Mouse (Mus musculus) limb, embryonic 12.5 days (tissue): ENCODE measurements around the gene Dpm1. TPM values are rescaled to one million over a fixed set of nuclear protein-coding genes. Genes with fewer than 3 reads are reported as not detected.

ENCODE experiments used
- ATAC-seq: fragments of 200-750 bp; cut with Nextera tagmentation; 2 replicates; pipeline ENCODE4 v1.8.0; 2017; ENCODE audit warnings: low read depth, moderate TSS enrichment; ENCODE audit not compliant: insufficient number of reproducible peaks, insufficient read depth, low FRiP score, low TSS enrichment
- H3K27ac ChIP-seq: fragments of 300-500 bp; sonication (generic); 2 replicates; pipeline ENCODE4 v1.5.1; 2016; ENCODE audit warnings: mild to moderate bottlenecking, moderate library complexity
- H3K27me3 ChIP-seq: fragments of 300-500 bp; sonication (generic); 2 replicates; pipeline ENCODE4 v1.6.1; 2016; ENCODE audit warnings: mild to moderate bottlenecking, moderate library complexity
- H3K36me3 ChIP-seq: fragments of 300-500 bp; sonication (generic); 2 replicates; pipeline ENCODE4 v1.6.1; 2016; ENCODE audit warnings: mild to moderate bottlenecking, moderate library complexity
- H3K4me1 ChIP-seq: fragments of 300-500 bp; sonication (generic); replicated peaks from 2 replicates; pipeline ENCODE4 v1.6.1; 2016
- H3K4me2 ChIP-seq: fragments of 300-500 bp; sonication (generic); 2 replicates; pipeline ENCODE4 v1.6.1; 2016; ENCODE audit warnings: mild to moderate bottlenecking, moderate library complexity
- H3K4me3 ChIP-seq: fragments of 300-500 bp; sonication (generic); replicated peaks from 2 replicates; pipeline ENCODE4 v1.5.1; 2016; ENCODE audit warnings: mild to moderate bottlenecking
- H3K9ac ChIP-seq: fragments of 300-500 bp; sonication (generic); replicated peaks from 2 replicates; pipeline ENCODE4 v1.6.1; 2016; ENCODE audit warnings: mild to moderate bottlenecking, moderate library complexity
- H3K9me3 ChIP-seq: fragments of 300-500 bp; sonication (generic); 2 replicates; pipeline ENCODE4 v1.6.1; 2016; ENCODE audit warnings: mild to moderate bottlenecking, moderate library complexity
- WGBS: fragments of 180-500 bp; shearing (Covaris S2); methylation state at CpG from one replicate; pipeline ENCODE4 v1.1.7; 2016; 5-methylcytosine and 5-hydroxymethylcytosine counted together
- polyA plus RNA-seq: library from polyadenylated mRNA; unstranded; fragments of >200 nt; fragmentation: Nextera tagmentation; extraction: Ambion mirVana; gene quantifications from 2 replicates; pipeline ENCODE4 v1.2.1, GENCODE M21; 2016

Gene Dpm1
- polyA plus RNA-seq, 1 experiment from 2014 or later, result 72.4 TPM

DNA sequence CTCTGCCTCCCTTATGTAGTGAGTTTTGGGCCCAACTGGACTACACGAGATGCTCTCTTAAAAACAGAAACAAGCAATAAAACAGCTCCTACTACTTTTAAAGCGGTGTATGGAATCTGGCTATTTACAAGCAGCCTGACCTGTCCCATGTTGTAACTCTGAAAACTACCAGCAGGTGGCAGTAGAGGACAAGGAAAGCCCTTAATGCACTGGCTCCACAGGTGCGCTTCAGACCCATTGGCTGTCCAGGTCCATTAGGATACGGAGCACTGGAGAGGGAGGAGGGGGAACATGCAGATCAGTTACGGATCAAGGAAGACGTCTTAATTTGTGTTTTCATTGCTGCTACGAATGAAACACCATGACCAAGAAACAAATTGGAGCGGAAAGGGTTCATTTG, 19.9 kb upstream of the Dpm1 start:
- Histone ChIP-seq H3K4me3 (no peak overlapping the region), H3K27ac (no peak overlapping the region), H3K4me1 (peaks cover 11% of the 10 kb centered on the region; the same call in 1 of the 2 replicates), H3K36me3 (no peaks in the 10 kb centered on the region), H3K9ac (no peak overlapping the region), H3K4me2 (no peak overlapping the region), H3K9me3 (no peaks in the 10 kb centered on the region), H3K27me3 (peaks cover 3% of the 10 kb centered on the region; the same call in 1 of the 2 replicates)
- ATAC-seq, result 0 out of 2 replicates have a peak, but pooled peaks have one; percentile 21
- WGBS, result 15% methylated on average over 8 of the region's 8 CpGs

DNA sequence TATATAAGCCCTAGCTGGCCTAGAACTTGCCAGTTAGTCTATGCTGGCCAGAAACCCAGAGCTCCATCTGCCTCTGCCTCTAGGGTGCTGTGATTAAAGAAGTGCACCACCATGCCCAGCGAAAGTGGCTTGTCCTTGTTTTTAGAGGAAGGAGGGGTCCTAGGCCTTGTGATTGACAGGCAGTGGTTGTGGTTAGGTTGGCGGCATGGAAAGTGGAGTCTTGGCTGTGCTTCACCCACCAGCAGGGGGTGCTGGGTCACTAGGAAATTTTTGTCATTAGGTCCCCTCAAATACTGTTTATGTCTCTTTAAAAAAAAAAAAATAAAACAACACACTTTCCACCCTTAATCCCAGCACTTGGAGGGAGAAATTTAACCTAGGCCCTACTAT, 18.5 kb upstream of the Dpm1 start:
- Histone ChIP-seq H3K4me2 (no peak overlapping the region), H3K4me3 (no peak overlapping the region), H3K4me1 (peaks cover 9% of the 10 kb centered on the region; the same call in 1 of the 2 replicates), H3K27ac (no peak overlapping the region), H3K36me3 (no peaks in the 10 kb centered on the region), H3K9me3 (no peaks in the 10 kb centered on the region), H3K9ac (no peak overlapping the region), H3K27me3 (peaks cover 3% of the 10 kb centered on the region; the same call in 1 of the 2 replicates)
- 26% methylated on average over 2 of the region's 2 CpGs for WGBS
- no peak for ATAC-seq

DNA sequence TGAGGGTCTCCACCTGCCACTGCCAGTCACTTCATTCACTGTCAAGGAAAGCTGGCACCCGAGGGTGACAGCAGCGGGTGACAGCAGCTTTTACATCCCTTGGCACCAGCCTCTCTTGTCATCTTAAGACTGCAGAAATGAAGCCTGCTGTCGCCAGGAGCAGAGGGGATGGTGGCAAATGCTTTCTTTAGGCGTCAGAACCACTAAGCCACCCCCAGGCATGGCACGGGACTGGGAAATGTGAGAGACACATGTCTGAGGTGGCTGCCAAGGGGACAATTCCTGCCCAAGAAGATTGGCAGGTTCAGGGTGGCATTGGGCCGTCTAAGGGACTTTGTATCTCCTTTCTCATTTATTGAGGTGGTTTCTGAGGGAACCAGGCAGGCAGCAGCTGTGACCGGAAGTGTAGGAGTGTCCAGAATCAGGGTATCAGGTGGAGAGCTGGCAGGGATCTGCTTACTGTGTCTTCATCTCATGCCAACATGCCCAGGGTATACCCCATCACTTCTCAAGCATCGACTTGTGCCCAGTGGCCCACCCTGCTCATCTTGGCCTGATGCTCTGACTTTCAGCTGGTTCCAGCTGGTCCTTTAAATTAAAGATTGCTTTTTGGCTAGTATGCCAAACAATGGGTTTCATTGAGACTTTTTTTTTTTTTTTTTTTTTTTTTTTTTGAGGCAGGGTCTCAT, 17.9 kb upstream of the Dpm1 start:
- no peak overlapping the region for H3K9ac ChIP-seq
- ATAC-seq, result no peak
- no peak overlapping the region for H3K4me2 ChIP-seq
- no peaks in the 10 kb centered on the region for H3K9me3 ChIP-seq
- 75% methylated on average over 8 of the region's 8 CpGs for WGBS
- H3K4me1 ChIP-seq, result peaks cover 4% of the 10 kb centered on the region; the same call in 1 of the 2 replicates
- no peak overlapping the region for H3K27ac ChIP-seq
- 0 out of 2 replicates have a peak, but pooled peaks cover 3% of the 10 kb centered on the region for H3K27me3 ChIP-seq
- no peak overlapping the region for H3K4me3 ChIP-seq
- no peaks in the 10 kb centered on the region for H3K36me3 ChIP-seq

DNA sequence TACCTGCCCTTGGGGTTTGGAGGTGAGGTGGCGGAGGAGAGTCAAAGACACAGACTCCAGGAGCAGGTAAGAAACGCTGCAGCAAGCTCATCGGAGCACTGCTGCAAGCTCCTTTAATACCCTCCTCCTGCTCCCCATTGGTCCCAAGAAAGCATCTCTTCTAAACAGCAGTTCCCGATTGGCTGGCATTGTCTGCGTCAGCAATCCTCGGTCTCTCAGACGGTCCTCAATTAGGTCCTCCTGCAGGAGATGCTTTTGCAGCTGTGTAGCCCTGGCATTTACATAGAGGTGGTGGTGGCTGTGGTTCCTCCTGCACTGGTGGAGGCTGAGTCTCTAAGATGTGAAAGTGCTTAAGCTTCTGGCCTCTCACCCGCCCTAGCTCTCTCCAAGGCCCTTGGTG, 15.2 kb upstream of the Dpm1 start:
- Histone ChIP-seq H3K4me2 (no peak overlapping the region), H3K9ac (no peak overlapping the region), H3K4me1 (no peaks in the 10 kb centered on the region), H3K4me3 (no peak overlapping the region), H3K27ac (no peak overlapping the region), H3K9me3 (no peaks in the 10 kb centered on the region), H3K36me3 (no peaks in the 10 kb centered on the region), H3K27me3 (0 out of 2 replicates have a peak, but pooled peaks cover 3% of the 10 kb centered on the region)
- no peak for ATAC-seq
- 29% methylated on average over 8 of the region's 8 CpGs for WGBS

DNA sequence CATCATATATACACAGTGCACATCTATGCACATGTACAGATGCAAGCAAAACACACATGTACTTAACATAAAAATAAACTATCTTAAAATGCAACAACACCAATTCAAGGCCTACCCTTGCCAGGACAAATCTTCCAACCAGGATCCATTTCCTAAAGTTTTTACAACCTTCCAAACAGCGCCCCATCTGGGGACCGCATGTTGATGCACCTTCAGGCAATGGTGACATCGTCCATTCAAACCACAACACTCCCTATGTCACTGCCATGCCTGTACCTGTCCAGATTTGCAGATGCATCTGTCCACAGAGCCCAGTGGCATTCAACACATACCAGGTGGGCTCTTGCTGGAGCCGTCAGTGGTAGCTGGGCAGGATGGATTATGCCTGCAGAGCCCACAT, 12.9 kb upstream of the Dpm1 start:
- ATAC-seq, result no peak
- 0 out of 2 replicates have a peak, but pooled peaks cover 3% of the 10 kb centered on the region for H3K27me3 ChIP-seq
- no peaks in the 10 kb centered on the region for H3K4me1 ChIP-seq
- H3K4me2 ChIP-seq, result no peak overlapping the region
- no peak overlapping the region for H3K27ac ChIP-seq
- no peak overlapping the region for H3K9ac ChIP-seq
- 65% methylated on average over 4 of the region's 4 CpGs for WGBS
- H3K36me3 ChIP-seq, result no peaks in the 10 kb centered on the region
- peaks cover 7% of the 10 kb centered on the region for H3K9me3 ChIP-seq
- H3K4me3 ChIP-seq, result no peak overlapping the region

DNA sequence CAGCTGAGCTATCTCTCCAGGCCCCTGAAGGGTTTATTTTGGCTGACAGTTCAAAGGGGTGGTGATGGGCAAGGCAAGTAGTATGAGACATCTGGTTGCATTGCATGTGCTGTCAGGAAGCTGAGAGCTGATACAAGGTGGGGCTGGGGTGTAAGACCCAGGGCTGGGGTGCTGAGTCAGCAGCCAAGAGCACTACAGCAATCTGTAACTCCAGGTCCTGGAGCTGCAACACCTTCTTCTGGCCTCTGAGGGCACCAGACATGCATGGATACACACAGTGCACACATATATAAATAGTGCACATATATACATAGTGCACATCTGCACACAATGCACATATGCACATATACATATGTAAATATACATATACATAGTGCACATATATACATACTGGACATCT, 12.4 kb upstream of the Dpm1 start:
- no peak for ATAC-seq
- 0 out of 2 replicates have a peak, but pooled peaks cover 3% of the 10 kb centered on the region for H3K27me3 ChIP-seq
- no peak overlapping the region for H3K4me2 ChIP-seq
- H3K9me3 ChIP-seq, result peaks cover 7% of the 10 kb centered on the region
- no peak overlapping the region for H3K27ac ChIP-seq
- no peak overlapping the region for H3K4me3 ChIP-seq
- H3K36me3 ChIP-seq, result no peaks in the 10 kb centered on the region
- H3K4me1 ChIP-seq, result no peaks in the 10 kb centered on the region
- no peak overlapping the region for H3K9ac ChIP-seq

DNA sequence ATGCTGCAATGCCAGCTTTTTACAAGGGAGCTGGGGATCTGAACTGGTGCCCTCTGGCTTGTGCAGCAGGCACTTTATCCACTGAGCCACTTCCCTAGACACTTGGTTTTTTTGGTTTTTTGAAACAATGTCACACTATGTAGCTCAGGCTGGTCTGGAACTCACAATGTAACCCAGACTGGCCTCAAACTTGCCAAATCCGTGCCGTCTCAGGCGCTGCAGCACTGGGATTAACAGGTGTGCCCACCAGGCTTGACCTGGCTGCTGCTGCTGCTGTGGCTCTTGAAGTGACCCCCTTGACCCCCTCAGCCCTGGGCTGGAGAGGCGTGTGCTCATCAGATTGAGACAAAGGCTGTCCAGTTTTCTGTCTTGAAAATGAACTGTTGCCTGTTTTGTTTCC, 7.9 kb upstream of the Dpm1 start:
- ATAC-seq, result no peak
- H3K27me3 ChIP-seq, result 0 out of 2 replicates have a peak, but pooled peaks cover 3% of the 10 kb centered on the region
- no peak overlapping the region for H3K27ac ChIP-seq
- 84% methylated on average over 4 of the region's 4 CpGs for WGBS
- no peak overlapping the region for H3K9ac ChIP-seq
- no peak overlapping the region for H3K4me2 ChIP-seq
- H3K36me3 ChIP-seq, result peaks cover 13% of the 10 kb centered on the region
- no peak overlapping the region for H3K4me3 ChIP-seq
- no peaks in the 10 kb centered on the region for H3K4me1 ChIP-seq
- peaks cover 7% of the 10 kb centered on the region for H3K9me3 ChIP-seq

DNA sequence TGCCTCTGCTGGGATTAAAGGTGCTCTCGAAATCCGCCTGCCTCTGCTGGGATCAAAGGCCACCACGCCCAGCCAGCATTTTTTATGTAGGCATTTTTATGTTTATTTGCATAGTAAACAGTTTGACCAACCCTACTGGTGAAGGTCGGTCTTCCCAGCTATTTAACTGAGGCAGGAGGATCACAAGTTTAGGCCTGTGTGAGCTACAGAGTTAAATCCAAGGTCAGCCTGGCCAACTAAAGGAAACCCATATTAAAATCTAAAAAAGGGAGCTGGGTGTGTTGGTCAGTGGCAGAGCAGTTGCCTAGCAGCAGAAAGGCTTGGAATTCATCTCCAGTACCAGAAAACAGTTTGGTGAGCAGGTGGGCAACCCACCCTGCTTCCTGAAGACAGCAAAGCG, 2.9 kb upstream of the Dpm1 start:
- Histone ChIP-seq H3K9ac (no peak overlapping the region), H3K4me3 (no peak overlapping the region), H3K27ac (no peak overlapping the region), H3K4me2 (no peak overlapping the region), H3K9me3 (no peaks in the 10 kb centered on the region), H3K4me1 (peaks cover 22% of the 10 kb centered on the region), H3K27me3 (no peaks in the 10 kb centered on the region), H3K36me3 (peaks cover 23% of the 10 kb centered on the region)
- 88% methylated on average over 5 of the region's 5 CpGs for WGBS
- ATAC-seq, result no peak

DNA sequence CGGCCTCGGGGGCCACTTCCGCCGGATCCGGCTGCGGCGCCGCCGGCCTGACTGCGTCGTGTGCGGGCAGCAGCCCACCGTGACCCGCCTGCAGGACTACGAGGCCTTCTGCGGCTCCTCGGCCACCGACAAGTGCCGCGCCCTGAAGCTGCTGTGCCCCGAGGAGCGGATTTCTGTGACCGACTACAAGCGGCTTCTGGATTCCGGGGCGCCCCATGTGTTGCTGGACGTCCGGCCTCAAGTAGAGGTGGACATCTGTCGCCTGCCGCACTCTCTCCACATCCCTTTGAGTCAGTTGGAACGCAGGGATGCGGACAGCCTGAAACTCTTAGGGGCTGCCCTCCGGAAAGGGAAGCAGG, 1.1 kb upstream of the Dpm1 start:
- Histone ChIP-seq H3K9ac (peak overlapping the region; percentile 90), H3K27ac (no peak overlapping the region), H3K36me3 (peaks cover 27% of the 10 kb centered on the region), H3K4me3 (peak overlapping the region; percentile 100), H3K9me3 (no peaks in the 10 kb centered on the region), H3K4me1 (peaks cover 26% of the 10 kb centered on the region), H3K4me2 (peak overlapping the region; percentile 100), H3K27me3 (no peaks in the 10 kb centered on the region)
- no peak for ATAC-seq
- WGBS, result 61% methylated on average over 33 of the region's 33 CpGs

DNA sequence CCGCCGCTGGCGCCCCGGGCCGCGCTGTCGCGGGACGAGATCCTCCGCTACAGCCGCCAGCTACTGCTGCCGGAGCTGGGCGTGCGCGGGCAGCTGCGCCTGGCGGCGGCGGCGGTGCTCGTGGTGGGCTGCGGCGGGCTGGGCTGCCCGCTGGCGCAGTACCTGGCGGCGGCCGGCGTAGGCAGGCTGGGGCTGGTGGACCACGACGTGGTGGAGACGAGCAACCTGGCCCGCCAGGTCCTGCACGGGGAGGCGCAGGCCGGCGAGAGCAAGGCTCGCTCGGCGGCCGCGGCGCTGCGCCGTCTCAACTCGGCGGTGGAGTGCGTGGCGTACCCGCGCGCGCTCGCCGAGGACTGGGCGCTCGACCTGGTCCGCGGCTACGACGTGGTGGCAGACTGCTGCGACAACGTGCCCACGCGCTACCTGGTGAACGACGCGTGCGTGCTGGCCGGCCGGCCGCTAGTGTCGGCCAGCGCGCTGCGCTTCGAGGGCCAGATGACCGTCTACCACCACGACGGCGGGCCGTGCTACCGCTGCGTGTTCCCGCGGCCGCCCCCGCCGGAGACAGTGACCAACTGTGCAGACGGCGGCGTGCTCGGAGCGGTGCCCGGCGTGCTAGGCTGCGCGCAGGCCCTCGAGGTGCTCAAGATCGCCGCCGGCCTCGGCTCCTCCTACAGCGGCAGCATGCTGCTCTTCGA, 531 bp upstream of the Dpm1 start:
- Histone ChIP-seq H3K9ac (peak overlapping the region; percentile 90), H3K27me3 (no peaks in the 10 kb centered on the region), H3K27ac (peak overlapping the region; percentile 87; the same call in 1 of the 2 replicates), H3K4me3 (peak overlapping the region; percentile 100), H3K9me3 (no peaks in the 10 kb centered on the region), H3K36me3 (peaks cover 33% of the 10 kb centered on the region), H3K4me2 (peak overlapping the region; percentile 100), H3K4me1 (peaks cover 26% of the 10 kb centered on the region)
- ATAC-seq, result peak; percentile 22; the same call in 1 of the 2 replicates
- 3% methylated on average over 97 of the region's 105 CpGs for WGBS

DNA sequence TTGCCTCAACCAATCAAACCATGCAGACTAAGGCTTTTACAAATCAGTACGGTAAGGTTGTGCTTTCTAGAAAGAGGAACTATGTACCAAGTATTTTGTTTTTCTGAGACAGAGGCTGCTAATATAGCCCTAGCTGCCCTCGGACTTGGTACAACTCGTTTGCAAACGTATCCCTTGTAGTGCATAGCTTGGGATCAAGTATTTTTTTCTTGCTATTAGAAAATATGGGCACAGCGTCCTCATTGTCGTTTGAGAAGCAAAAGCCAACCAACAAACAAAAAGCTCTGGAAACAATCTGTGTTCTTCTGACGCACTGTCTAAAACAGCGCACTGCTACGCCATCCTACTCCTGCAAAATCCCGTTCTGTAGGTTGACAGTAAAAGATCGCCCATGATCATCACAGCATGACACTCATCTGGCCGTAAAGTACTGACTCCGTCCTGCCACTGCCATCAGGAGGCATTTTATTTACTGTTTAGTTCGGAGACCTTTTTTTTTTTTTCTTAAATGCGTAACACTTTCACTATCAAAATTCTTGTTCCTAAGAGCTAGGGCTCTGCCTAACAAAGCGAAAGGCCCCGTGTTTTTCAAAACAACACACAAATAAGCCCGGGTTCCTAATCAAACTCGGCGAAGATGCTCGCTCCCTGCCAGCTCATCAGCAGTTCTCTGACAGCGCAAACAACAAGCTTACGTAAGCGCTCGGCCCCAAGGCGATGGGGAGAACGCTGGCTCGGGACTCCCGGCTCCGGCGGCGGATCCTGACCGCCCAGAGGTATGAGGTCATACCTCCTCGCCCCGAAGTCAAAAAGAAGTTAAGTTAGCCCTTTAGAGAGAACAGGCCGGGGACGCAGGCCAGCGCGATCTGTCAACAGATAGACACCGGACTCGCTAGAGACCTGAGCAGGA, 1.0 kb downstream of the Dpm1 start:
- Histone ChIP-seq H3K36me3 (peaks cover 46% of the 10 kb centered on the region), H3K27me3 (no peaks in the 10 kb centered on the region), H3K4me2 (peak overlapping the region; percentile 100), H3K4me1 (peaks cover 26% of the 10 kb centered on the region), H3K27ac (peak overlapping the region; percentile 87), H3K4me3 (peak overlapping the region; percentile 100), H3K9ac (peak overlapping the region; percentile 90), H3K9me3 (no peaks in the 10 kb centered on the region)
- WGBS, result 18% methylated on average over 41 of the region's 41 CpGs
- ATAC-seq, result no peak
